Mouse (Mus musculus): ENCODE results near the gene Tbcd. TPM values are rescaled to one million over a fixed set of nuclear protein-coding genes. Genes with fewer than 3 reads are reported as not detected.
A peak's percentile ranks its signal among the peaks of the same experiment; 100 is the strongest.

Gene Tbcd
- total RNA-seq (2021), result 10 to 100 TPM; 13.6 to 14.1 TPM
- long read RNA-seq, experiment 1, partial matches to known transcripts, result 3 of 3 reads
- long read RNA-seq, experiment 1, other reads (novel, unspliced or antisense), result 0 of 3 reads
- long read RNA-seq, experiment 2, partial matches to known transcripts, result 1 of 1 reads
- long read RNA-seq, experiment 2, other reads (novel, unspliced or antisense), result 0 of 1 reads

DNA sequence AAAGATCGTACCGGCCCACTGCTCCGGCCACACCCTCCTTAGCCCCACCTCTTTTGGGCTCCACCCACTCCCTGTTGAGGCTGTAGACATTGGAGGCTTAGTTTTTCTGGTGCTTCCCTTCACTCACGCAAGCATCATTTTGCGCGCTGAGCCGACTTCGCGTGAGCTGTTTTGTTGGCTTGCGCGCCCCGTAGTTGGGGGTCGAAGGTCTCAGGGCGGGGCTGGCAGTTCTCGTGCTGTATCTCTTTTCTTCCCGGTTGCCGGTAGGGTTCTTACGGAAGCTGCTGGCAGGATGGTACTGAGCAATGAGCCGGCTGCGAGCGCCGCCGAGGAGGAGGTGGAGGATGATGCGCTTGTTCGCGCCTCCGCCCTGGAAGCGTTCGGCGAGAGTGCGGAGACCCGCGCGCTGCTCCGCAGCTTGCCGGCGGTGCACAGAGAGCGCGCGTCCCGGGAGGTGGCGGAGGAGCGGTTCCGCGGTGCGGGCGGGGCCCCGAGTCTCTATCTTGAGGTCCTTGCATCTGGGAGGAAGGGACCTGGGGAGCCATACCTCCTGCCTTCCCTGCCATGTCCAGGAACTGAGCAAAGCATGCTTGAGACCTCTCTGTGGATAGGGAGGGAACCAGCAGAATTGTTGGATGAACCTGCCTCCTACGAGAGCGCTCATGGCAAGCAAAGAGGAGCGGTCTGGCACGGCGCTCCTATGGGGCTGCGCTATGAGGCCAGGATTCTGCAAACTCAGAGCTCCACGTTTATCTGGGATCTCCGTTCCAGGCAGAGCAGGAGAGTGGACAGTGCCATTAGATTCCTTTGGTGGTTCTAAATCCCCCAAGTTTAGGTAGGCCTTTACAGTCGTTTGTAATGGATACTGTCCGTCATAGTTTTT, at the start of gene Tbcd:
Gene Tbcd, plus strand, starts transcription at position 197 of the 883 bp plus-strand sequence.
- DNase-seq, result peak; percentile 93
- intact Hi-C loops (cut with DNase I; ENCODE audit: low total_unique reads), result no loop called here

DNA sequence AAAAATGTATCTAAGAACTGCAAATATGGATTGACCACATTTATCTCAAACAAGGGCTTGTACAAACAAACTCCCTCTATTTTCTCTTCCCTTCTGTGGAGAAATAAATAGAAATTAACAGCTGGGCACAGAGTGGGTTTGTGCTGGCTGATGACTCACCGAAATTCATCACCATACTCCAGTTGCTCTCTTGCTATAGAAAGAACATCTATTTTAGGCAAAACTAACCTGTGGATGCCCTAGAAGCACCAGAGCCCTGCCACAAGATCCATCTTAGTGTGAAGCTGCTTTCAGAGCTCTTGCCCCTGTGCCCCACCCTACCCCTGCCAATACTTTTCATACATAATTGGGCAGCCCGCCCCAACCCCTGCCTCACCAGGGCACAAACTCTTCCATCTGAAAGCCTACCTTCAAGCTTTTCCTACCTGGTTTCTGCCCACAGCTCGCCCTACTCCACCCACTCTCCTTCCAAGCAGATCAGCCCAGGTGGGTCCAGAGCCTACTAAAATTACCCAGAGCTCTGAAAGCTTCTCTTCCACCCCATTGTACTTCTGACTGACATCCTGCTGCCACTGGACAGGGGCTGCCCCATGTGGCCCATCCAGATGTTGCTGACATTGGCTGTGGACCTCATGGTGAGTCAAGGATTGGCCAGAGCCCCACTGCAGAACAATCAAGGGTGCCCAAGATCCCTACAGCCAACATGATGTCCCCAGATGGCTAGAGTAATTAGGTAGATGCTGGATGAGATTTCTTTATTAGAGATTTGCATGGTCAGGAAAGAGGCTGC, 44.2 kb upstream of the Tbcd start:
- intact Hi-C loops (cut with DNase I; ENCODE audit: low total_unique reads), result no loop called here
- no peak for DNase-seq

DNA sequence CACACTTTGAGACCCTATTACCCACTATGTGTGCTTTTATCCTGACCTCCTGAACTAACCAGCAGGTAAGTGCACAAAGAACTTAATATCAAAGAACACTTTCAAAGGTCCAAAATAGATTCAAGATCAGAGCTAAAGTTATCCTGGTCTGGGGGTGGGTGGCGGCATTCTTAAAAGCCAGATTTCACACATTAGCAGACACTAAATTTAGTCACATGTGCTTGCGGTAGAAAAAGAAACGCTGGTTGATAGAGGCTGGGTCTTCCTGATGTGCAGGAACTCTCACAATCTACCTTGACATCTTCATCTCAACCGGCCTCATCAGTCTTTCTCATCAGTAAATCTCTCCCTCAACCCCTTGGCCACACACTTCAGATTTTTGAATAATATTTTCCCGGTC, 37.0 kb upstream of the Tbcd start:
- intact Hi-C loops (cut with DNase I; ENCODE audit: low total_unique reads), result no loop called here

DNA sequence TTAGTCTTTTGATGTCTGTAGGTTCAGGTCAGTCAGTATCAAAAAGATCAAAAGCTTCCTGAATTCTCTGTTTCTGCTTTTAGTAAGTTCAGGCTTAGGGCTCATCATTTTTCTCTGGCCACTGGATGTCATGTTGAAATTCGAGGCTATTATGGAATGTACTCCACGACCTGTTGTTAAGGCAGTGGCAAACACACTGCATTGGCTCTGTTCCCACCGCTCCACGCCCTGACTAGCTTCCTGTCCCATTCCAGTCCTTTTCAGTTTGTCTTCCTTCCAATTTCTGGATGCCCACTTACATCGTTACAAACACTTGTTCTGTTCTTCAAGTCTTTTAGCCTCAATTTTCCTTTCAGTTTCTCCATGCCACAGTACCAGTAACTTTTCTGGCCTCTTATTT, 36.4 kb upstream of the Tbcd start:
- DNase-seq, result no peak

More for the DNA sequence above, 37.0 kb upstream of the Tbcd start:
- no peak for DNase-seq

DNA sequence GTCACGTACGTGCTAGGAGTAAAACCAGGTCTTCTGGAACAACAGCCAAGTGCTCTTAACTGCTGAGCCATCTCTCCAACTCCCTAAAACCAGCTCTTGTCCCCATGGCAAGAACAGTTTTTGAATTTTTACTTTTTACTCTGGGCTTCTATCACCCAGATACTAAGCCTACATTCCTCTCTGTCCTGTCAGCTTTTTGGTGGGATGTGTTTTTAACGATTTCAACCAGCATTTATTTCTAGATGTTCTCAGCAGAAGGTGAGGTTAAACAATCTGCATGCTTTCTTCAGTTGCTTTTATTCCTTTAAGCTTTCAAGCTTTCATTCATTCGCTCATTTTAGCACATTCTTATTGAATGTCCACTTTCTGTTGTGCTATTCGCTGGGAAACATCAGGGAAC, 33.8 kb upstream of the Tbcd start:
- intact Hi-C loops (cut with DNase I; ENCODE audit: low total_unique reads), result no loop called here
- no peak for DNase-seq

More for the DNA sequence above, 36.4 kb upstream of the Tbcd start:
- intact Hi-C loops (cut with DNase I; ENCODE audit: low total_unique reads), result no loop called here

DNA sequence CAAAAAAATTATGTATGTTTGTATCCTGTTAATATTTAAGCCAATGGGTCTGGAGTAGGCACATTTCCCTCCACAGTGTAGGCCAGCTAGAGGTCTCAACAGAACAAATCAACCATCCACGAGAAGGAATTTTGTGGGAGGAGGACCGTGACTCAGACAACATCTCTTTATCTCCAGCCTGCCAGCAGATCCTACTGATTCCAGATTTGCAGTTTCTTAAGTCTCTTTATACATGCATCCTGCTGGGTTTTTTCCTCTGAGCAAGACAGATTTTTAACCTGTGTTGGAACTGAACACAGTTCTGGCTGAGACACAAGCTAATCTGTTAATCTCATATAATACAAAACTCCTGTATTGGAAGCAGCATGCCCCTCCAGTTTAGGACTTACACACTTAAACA, 32.8 kb upstream of the Tbcd start:
- no peak for DNase-seq
- intact Hi-C loops (cut with DNase I; ENCODE audit: low total_unique reads), result no loop called here

DNA sequence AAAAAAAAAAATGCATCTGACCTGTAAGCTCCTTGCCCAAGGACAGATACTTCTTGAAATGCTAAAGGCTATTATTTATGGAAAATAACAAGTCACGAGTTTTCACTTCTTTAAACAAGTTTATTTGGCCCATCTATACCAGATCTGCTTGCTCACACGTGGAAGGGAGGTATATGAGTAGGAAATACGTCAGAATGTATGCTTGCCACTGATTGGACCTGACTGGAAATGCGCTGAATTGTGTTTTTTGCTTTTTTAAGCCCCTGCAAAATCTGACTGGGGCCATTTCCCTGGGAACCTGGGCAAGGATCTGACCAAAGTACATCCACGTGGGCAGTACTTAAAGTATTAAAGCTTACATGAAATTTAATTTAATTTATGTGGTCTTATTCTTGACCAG, 31.4 kb upstream of the Tbcd start:
- no peak for DNase-seq
- intact Hi-C loops (cut with DNase I; ENCODE audit: low total_unique reads), result no loop called here

DNA sequence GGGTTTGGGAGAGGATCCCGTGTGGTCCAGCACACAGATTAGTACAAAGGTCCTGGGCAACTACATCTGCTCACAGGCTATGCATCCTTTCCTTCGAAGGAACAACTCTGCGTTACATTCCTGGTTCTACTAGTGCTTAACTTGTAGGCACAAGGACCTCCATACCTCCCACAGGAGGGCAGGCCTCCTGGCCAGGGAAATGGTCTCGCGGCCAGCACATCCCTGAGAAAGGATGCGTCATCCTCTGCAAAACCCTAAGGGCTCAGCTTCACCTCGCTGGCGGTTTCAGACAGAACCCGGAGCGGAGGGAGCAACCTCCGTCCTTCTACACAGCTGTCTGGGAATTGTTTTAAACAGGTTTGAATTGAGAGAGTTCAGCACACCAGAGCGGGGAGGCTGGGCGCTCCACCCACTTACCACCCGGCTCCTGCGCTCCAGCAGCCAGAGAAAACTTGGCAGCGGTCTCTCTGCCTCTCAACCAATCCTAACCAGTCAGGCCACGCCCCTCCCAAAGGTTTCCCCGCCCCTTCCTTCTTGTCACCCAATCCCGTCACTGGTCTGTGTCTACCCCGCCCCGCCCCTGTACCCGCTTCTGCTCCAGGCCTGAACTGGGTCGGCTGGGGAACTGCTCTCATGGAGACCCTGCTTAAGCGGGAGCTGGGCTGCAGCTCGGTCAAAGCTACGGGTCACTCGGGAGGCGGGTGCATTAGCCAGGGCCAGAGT, 30.8 kb upstream of the Tbcd start, which contains the start of gene Fn3krp:
Gene Fn3krp, plus strand, starts transcription at position 572 of the 723 bp plus-strand sequence.
- peak; percentile 99 for DNase-seq
- intact Hi-C loops (cut with DNase I; ENCODE audit: low total_unique reads), result no loop called here

DNA sequence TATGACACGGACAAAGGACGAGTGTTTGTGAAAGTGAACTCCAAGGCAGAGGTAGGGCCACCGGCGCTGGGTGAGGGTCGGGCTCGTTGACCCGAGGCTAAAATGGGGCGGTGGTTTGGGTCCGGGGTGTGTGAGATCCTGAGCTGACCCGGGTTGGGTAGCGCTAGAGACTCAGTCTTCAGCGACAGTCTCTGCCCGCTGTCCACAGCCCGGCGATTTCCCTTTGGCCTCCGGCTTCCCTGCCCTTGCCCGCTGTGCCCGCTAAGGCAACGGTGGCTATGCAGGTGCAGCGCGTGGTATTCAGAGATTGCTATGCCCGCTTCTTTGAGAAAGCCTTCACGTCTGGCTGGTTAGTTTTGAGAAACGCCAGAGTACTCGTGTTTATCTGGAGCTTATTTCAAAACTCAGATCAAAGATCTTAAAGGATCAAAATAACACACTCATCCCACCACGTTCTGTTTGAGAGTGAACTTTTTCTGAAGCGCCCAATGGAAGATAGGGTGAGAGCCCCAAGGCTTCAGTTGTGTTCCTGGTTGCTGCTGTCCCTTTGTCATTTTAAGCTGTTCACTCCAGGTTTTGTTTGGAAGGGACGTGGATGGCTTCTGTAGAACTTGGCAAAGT, 30.1 kb upstream of the Tbcd start:
- DNase-seq, result no peak
- intact Hi-C loops (cut with DNase I; ENCODE audit: low total_unique reads), result no loop called here

DNA sequence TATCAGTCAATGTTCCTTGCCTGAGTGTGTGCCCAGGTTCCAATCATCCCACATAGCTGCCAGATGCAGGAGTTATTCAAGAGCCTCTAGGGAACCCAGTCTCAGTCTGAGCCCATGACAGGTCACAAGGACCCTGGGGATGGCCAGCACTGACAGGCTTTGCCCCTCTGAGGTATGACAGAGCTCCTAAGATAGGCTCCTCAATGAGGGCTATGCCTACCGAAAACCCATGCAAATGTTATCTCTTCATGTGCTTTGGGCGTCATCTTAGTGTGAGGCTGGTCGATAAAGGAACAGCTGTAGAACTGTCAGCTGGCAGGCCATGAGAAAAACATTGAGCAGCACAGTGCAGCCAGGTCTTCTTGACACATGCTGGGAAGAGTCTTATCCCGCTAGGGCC, 18.4 kb upstream of the Tbcd start:
- DNase-seq, result no peak
- intact Hi-C loops (cut with DNase I; ENCODE audit: low total_unique reads), result no loop called here

DNA sequence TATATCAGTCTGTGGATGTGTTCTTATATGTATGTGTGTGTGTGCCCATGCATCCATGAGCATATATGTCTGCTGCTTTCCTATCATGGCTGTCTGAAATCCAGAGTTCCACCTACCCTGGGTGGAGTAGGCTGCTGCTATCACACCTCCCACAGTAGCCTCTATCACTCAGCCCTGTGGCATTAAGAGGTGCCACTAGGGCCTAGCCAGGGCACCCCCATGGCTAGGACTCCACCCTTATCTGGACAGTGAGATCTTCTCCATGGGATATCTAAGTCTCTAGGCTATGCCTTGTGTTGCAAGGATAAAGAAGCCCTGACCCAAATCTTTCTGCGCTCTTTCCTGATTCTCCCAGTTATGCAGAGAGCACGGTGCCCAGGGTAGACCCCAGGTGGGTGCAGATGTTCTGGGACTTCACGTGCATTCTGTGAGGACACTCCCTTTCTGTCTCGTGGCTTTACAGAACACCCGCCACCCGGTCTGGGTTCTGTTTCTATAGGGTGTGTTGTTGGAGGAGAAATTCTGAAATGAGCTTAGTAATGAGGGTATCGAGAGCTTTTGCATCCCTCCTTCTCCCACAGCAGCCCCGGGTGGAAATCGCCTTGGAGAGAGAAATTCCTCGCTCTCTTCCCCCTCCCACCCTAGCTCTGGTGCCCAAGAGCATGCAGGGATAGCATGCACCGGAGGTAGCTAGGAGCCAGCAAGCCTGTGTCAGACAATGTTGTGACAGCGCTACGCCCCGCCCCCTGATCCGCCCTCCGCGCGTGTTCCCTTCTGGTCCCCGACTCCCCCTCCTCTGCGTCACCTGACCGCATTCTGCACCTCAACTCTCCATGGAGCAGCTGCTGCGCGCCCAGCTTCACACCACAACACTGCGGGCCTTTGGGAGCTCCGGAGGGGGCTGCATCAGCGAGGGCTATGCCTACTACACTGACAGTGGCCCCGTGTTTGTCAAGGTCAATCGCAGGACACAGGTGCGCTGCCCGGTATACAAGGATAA, 17.3 kb upstream of the Tbcd start, which contains the start of gene Fn3k:
Gene Fn3k, plus strand, starts transcription at position 758 of the 1,000 bp plus-strand sequence.
- intact Hi-C loops (cut with DNase I; ENCODE audit: low total_unique reads), result no loop called here
- DNase-seq, result peak; percentile 82

DNA sequence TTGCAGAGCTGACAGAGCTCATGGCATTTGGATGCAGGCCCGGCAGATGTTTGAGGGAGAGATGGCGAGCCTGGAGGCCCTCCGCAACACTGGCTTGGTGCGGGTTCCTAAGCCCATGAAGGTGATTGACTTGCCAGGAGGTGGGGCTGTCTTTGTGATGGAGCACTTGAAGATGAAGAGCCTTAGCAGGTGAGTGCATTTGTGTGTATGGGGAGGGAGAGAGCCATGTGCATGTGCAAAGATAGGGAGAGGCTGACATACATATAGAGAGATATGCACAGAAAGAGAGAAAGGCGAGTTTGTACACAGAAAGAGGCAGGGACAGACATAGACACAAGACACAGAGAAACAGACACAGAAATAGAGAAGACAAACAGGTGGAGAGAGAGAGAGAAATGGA, 14.5 kb upstream of the Tbcd start:
- no peak for DNase-seq
- intact Hi-C loops (cut with DNase I; ENCODE audit: low total_unique reads), result no loop called here

DNA sequence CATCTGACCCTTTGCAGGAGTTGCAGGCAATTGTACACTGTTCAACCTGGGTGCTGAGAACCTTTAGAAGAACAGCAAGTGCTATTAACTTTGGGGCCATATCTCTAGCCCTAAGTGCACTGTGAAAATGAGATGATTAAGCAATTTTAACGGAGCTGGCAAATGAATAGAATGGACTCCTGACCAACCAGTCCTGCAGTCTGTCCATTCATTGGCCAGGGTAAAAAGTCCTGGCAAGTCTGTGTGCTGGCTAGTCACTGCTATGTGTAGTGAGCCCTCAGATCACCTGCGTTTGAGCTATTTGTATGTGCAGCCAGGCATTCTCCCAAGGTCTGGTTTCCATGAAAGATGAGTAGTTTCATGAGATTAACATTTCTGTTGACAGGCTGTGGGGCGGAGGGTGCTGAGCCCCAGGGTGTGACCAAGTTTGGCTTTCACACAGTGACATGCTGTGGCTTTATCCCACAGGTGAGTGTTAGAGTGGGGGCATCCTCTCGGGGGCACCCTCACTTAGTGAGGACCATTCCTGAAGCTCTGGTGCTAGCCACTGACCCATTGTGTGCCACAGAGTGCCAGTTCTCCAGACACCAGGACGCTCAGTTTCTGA, 12.0 kb upstream of the Tbcd start:
- intact Hi-C loops (cut with DNase I; ENCODE audit: low total_unique reads), result no loop called here
- no peak for DNase-seq

DNA sequence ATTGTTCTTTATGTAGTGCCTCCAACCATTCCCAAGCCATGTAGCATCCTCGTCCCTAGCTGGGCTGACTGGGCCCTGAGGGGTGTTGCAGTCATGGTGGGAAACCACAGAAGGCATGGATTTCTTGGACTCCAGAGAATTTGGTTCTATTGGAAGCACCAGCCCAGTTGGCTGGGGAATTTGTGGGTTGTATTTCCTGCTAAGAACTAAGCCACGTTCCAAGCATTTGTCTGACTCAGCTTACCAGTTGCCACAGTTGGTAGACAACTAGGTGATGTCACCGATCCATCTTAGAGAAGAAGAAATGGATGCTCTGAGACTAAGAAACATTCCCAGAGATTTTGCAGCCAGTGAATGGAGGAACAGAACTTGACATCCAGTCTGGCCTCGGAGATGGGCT, 10.1 kb upstream of the Tbcd start:
- no peak for DNase-seq
- intact Hi-C loops (cut with DNase I; ENCODE audit: low total_unique reads), result no loop called here

DNA sequence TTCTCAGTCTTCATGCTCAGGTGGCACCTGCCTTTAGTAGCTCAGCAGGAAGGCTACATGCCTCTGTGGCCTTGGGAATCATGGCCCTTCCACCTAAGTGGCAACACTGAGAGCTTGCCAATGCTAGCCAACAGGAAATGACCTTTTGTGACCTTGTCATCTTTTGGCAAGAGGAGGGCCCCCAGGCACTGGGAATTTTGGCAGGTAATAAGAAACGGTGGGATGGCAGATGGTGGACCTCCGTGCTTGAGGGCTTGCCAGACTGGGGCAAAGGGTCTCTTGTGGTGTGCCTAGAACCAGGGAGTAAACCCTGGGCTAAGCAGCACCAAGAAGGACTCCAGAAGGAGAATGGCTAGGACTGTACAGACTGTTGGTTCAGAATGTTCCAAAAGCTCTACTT, 9.7 kb upstream of the Tbcd start:
- intact Hi-C loops (cut with DNase I; ENCODE audit: low total_unique reads), result no loop called here
- no peak for DNase-seq

DNA sequence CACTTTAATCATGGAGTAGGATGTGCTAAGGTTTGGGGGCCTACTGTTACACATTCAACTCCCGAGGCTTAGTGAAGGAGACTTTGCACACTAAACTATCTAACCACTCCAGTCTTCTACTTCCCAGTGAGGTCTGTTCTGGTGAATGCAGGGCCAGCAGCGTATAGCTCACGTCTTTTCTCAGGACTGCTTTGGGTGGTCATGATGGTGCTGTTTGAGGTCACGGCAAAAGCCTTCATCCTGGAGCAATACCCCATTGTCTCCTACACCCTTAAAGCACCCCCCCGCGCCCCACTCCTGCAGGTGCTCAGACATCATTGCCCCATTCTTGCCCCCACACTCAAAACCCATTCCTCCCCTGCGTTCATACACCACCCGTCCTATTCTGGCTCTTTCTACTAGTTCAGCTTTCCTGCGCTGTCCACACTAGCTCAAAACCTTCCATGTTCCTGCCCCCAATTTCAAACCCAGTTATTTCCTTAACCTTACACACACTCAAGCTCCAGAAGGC, 478 bp upstream of the Tbcd start:
- no peak for DNase-seq
- intact Hi-C loops (cut with DNase I; ENCODE audit: low total_unique reads), result no loop called here

DNA sequence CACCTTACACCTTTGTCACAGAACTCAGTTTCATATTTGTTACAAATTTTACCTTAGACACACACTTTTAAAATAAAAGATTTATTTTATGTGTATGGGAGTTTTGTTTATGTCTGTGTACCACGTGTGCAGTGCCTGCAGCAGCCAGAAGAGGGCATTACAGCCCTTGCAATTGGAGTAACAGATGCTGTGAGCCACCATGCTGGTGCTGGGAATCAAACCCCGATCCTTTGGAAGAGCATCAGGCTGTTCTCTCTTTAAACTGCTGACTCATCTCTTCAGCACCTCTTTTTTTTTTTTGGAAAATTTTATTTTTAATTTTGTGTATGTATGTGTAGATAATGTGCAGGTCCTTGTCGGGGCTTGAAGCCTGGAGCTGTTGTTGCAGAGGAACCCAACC, 6.1 kb downstream of the Tbcd start:
- no peak for DNase-seq
- intact Hi-C loops (cut with DNase I; ENCODE audit: low total_unique reads), result no loop called here

Measured in gastrocnemius, postnatal 14 days (tissue).